Mouse (Mus musculus) lung, postnatal 0 days (tissue): ENCODE results near the gene Arhgap31.

Experiments used
- CTCF ChIP-seq: IDR thresholded peaks from 2 replicates; pipeline ENCODE4 v1.5.1; 2016; ENCODE audit warnings: antibody characterized with exemption, mild to moderate bottlenecking
- EP300 ChIP-seq: IDR thresholded peaks from 2 replicates; pipeline ENCODE4 v1.6.1; 2016; ENCODE audit warnings: antibody characterized with exemption, mild to moderate bottlenecking, control low read depth

- TF ChIP-seq CTCF (no peak), EP300 (peak; percentile 85)
These were observed 43.1 kb upstream of the Arhgap31 start for GRCm38 (mm10) chr16:38756177-38756503.
